Mouse (Mus musculus): ENCODE data around the gene Dcun1d2.

GRCm38 (mm10) chr8:13276941-13277447 lies 10.9 kb downstream of the Dcun1d2 start:
- TF ChIP-seq CTCF (IDR thresholded peaks at IDR 0.05) (no peak), EP300 (IDR thresholded peaks at IDR 0.05) (no peak)

Data from lung, postnatal 0 days (tissue).